In genomic region chr11:117238169-117238568, GRCm38 (mm10) we compare ENCODE assay signal across 9 mouse cellular contexts. TPM values are rescaled to one million over a fixed set of nuclear protein-coding genes. Genes with fewer than 3 reads are reported as not detected.
A peak's percentile ranks its signal among the peaks of the same experiment; 100 is the strongest.
DNase-seq lines count a peak whose midpoint lies in the region; ATAC-seq lines count a peak whose summit lies in the region.
"Had no signal": no experiment of that assay in that cellular context is flagged by ENCODE, and none has a peak within 500 bp of the region (broad histone marks: within the 10 kb centered on the region; RNA-seq: fewer than 3 reads in every experiment).

No protein-coding gene starts in this region.

- no peak overlapping the region for H3K9ac ChIP-seq in midbrain, embryonic 11.5 days (ENCODE audit: low read length)
- H3K9ac ChIP-seq: stomach, embryonic 15.5 days had no signal

- H3K36me3 ChIP-seq in midbrain, embryonic 11.5 days (ENCODE audit: control insufficient read depth, insufficient read depth, low read length): no peaks in the 10 kb centered on the region
- H3K36me3 ChIP-seq: stomach, embryonic 15.5 days had no signal

- H3K9me3 ChIP-seq in midbrain, embryonic 11.5 days (ENCODE audit: control insufficient read depth, low read length): no peaks in the 10 kb centered on the region
- H3K9me3 ChIP-seq: stomach, embryonic 15.5 days had no signal

- 0% methylated on average over 4 of the region's 4 CpGs for WGBS in midbrain, embryonic 11.5 days

- H3K4me3 ChIP-seq in midbrain, embryonic 11.5 days (ENCODE audit: low read depth, low read length): no peak overlapping the region
- H3K4me3 ChIP-seq: stomach, embryonic 15.5 days had no signal

- no peaks in the 10 kb centered on the region for H3K27me3 ChIP-seq in midbrain, embryonic 11.5 days (ENCODE audit: control insufficient read depth, insufficient read depth, low read length)
- H3K27me3 ChIP-seq: stomach, embryonic 15.5 days had no signal

- ATAC-seq in activated CD4-positive, CD25-positive, alpha-beta regulatory T cell, adult 4 months: peak; percentile 37
- peak; percentile 47 for ATAC-seq in inflammation-experienced regulatory T-cells, adult 6 months
- ATAC-seq in midbrain, embryonic 11.5 days (ENCODE audit: low FRiP score): peak; percentile 73; the same call in 1 of the 2 replicates

- H3K4me2 ChIP-seq in midbrain, embryonic 11.5 days: no peak overlapping the region
- H3K4me2 ChIP-seq: stomach, embryonic 15.5 days had no signal

- H3K4me1 ChIP-seq in midbrain, embryonic 11.5 days (ENCODE audit: control insufficient read depth, insufficient read depth, low read length): no peaks in the 10 kb centered on the region

- no peak overlapping the region for H3K27ac ChIP-seq in midbrain, embryonic 11.5 days (ENCODE audit: low read depth, low read length)
- H3K27ac ChIP-seq: stomach, embryonic 15.5 days had no signal

- DNase-seq in cerebellum, postnatal 4 days (ENCODE audit: low spot score in 2 of 2): peak; percentile 97 to 98
- peak; percentile 87 to 90 for DNase-seq in gastrocnemius, adult 8-10 months (ENCODE audit: low spot score in 2 of 2)
- peak; percentile 72 to 99 for DNase-seq in left cerebral cortex, adult 8-10 months (ENCODE audit: low spot score in 2 of 2)
- peak; percentile 99 for DNase-seq in midbrain, embryonic 11.5 days (ENCODE audit: low spot score, missing footprints)
- peak; percentile 98 for DNase-seq in right cerebral cortex, postnatal 4 days
- DNase-seq in yolk sac, embryonic 10.5 days (ENCODE audit: low spot score): peak; percentile 84

RNA-seq across cellular contexts. Expression of gene Sept9, which starts 38.7 kb away (rescaled TPM):
- 100 to 1,000 TPM; 265 to 345 TPM for polyA plus RNA-seq in activated CD4-positive, CD25-positive, alpha-beta regulatory T cell, adult 4 months (2017; shearing (Covaris generic))
- 10 to 100 TPM in 2 of 4 experiments, 1 to 10 TPM in 2; 5.7 to 16.2 (median 12.4) TPM for total RNA-seq in gastrocnemius, adult 8-10 months (2022)
- 100 to 1,000 TPM; 313 to 340 (median 332) TPM for polyA plus RNA-seq in inflammation-experienced regulatory T-cells, adult 6 months (2017; shearing (Covaris generic))
- total RNA-seq in left cerebral cortex, adult 8-10 months (2022): 10 to 100 TPM; 68.1 to 76.4 (median 71.0) TPM
- 146 and 152 TPM in 2 replicates for polyA plus RNA-seq in midbrain, embryonic 11.5 days (2014; fragmentation: Nextera tagmentation; extraction: Ambion mirVana)
